Mouse (Mus musculus): ENCODE results near the gene Pcnp.

- TF ChIP-seq JUND (IDR thresholded peaks at IDR 0.05; ENCODE audit: low read depth, low read length): no peak
- TF ChIP-seq TCF12 (IDR thresholded peaks at IDR 0.05; ENCODE audit: low read depth, low read length): no peak
Observed at GRCm38 (mm10) chr16:56036501-56036900, 7.0 kb upstream of the Pcnp start.

Data from MEL (cell line).